Mouse (Mus musculus) kidney, adult 18-20 months (tissue): ENCODE data around the gene Bcr.
A peak's percentile ranks its signal among the peaks of the same experiment; 100 is the strongest.

ENCODE experiments used
- DNase-seq: peaks from one replicate; pipeline ENCODE4 v3.0.0; 2021

Gene Bcr

GRCm38 (mm10) chr10:75191647-75192046 is 131.3 kb downstream of the Bcr start:
- no peak for DNase-seq

GRCm38 (mm10) chr10:75197817-75198216 is 137.4 kb downstream of the Bcr start:
- no peak for DNase-seq

- no peak for DNase-seq
Observed at GRCm38 (mm10) chr10:75200733-75201132, 140.3 kb downstream of the Bcr start.

GRCm38 (mm10) chr10:75206192-75206591 is 145.8 kb downstream of the Bcr start:
- DNase-seq, result no peak

- no peak for DNase-seq
Observed at GRCm38 (mm10) chr10:75210841-75211240, 150.4 kb downstream of the Bcr start.

GRCm38 (mm10) chr10:75211807-75212645 is 151.6 kb downstream of the Bcr start, which contains the start of gene Specc1l:
Specc1l (plus strand) TSS chr10:75212073.
- DNase-seq, result peak; percentile 94

- peak; percentile 25 for DNase-seq
Observed at GRCm38 (mm10) chr10:75212981-75213380, 152.6 kb downstream of the Bcr start.

- DNase-seq, result no peak
Observed at GRCm38 (mm10) chr10:75220722-75221121, 160.3 kb downstream of the Bcr start.

GRCm38 (mm10) chr10:75221936-75222610 is 161.7 kb downstream of the Bcr start:
- DNase-seq, result no peak

- no peak for DNase-seq
Observed at GRCm38 (mm10) chr10:75222611-75222998, 162.2 kb downstream of the Bcr start.

GRCm38 (mm10) chr10:75224154-75224553 is 163.8 kb downstream of the Bcr start:
- DNase-seq, result no peak

GRCm38 (mm10) chr10:75224630-75225029 is 164.2 kb downstream of the Bcr start:
- DNase-seq, result no peak

GRCm38 (mm10) chr10:75227381-75227780 is 167.0 kb downstream of the Bcr start:
- DNase-seq, result no peak

- DNase-seq, result no peak
Observed at GRCm38 (mm10) chr10:75230572-75230971, 170.2 kb downstream of the Bcr start.

GRCm38 (mm10) chr10:75231876-75232275 is 171.5 kb downstream of the Bcr start:
- no peak for DNase-seq

GRCm38 (mm10) chr10:75232612-75233155 is 172.3 kb downstream of the Bcr start:
- no peak for DNase-seq

GRCm38 (mm10) chr10:75233489-75233888 is 173.1 kb downstream of the Bcr start:
- DNase-seq, result no peak
